Mouse (Mus musculus) small intestine, adult 10 weeks (tissue): Measurements from ENCODE around the gene Klf9. TPM values are rescaled to one million over a fixed set of nuclear protein-coding genes. Genes with fewer than 3 reads are reported as not detected.

Experiments used
- polyA plus RNA-seq: library from polyadenylated mRNA; stranded (reverse); fragments of 350-450 nt; fragmentation: Illumina TruSeq; extraction: RNeasy Lipid Tissue Mini Kit (QIAGEN cat#74804); gene quantifications from one replicate; pipeline ENCODE4 v1.2.3, GENCODE M21; 2014; ENCODE audit warnings: low replicate concordance

Klf9 gene
- polyA plus RNA-seq, result 69.2 TPM

GRCm38 (mm10) chr19:23140689-23141317 lies at the start of gene Klf9:
Gene Klf9, plus strand, starts transcription at chr19:23141226.

Other genes starting within 250 kb of the Klf9 start
- 61.7 TPM for gene Smc5, start 132.7 kb downstream of the Klf9 start, polyA plus RNA-seq